8 mouse cellular contexts compared by ENCODE assay signal in the genomic region with DNA sequence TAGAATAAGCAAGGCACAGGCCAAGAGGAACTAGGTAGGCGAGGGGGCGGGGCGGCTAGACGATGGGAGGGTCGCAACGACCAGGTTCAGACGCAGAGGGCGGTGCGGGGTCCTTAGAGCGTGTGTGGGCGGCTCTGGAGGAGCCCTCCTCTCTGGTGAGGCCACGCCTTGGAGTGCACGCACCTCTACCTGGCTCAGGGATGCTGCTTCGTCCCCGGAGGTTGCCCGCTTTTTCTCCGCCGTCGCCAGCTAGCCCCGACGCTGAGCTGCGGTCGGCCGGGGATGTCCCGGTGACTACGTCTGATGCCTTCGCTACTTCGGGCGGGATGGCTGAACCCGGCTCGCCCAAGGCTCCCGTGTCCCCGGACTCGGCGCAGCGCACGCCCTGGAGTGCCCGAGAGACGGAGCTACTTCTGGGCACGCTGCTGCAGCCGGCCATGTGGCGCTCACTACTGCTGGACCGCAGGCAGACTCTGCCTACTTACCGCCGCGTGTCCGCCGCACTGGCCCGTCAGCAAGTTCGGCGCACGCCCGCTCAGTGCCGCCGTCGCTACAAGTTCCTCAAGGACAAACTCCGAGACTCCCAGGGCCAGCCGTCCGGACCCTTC. TPM values are rescaled to one million over a fixed set of nuclear protein-coding genes. Genes with fewer than 3 reads are reported as not detected.
DNase-seq lines count a peak whose midpoint lies in the region; ATAC-seq and TF ChIP-seq lines count a peak whose summit lies in the region.

A gene (plus strand): TSS at position 116 of the 608 bp plus-strand sequence.

- H3K36me3 ChIP-seq in ES-Bruce4 (ENCODE audit: control insufficient read depth, insufficient read depth, low read length, poor library complexity, severe bottlenecking), result peaks cover 14% of the 10 kb centered on the region
- H3K36me3 ChIP-seq in embryonic facial prominence, embryonic 15.5 days, result no peaks in the 10 kb centered on the region
- no peaks in the 10 kb centered on the region for H3K36me3 ChIP-seq in hindbrain, embryonic 16.5 days (ENCODE audit: control insufficient read depth, insufficient read depth, low read length)
- H3K36me3 ChIP-seq in liver, embryonic 15.5 days (replicated peaks), result no peaks in the 10 kb centered on the region
- no peaks in the 10 kb centered on the region for H3K36me3 ChIP-seq in neural tube, embryonic 13.5 days

- no peaks in the 10 kb centered on the region for H3K27me3 ChIP-seq in ES-Bruce4 (ENCODE audit: control insufficient read depth, insufficient read depth, low read length, poor library complexity, severe bottlenecking)
- H3K27me3 ChIP-seq in embryonic facial prominence, embryonic 15.5 days, result peaks cover 62% of the 10 kb centered on the region
- H3K27me3 ChIP-seq in hindbrain, embryonic 16.5 days (replicated peaks; ENCODE audit: control insufficient read depth, insufficient read depth, low read length), result peaks cover 47% of the 10 kb centered on the region
- peaks cover 83% of the 10 kb centered on the region for H3K27me3 ChIP-seq in liver, embryonic 15.5 days
- peaks cover 83% of the 10 kb centered on the region for H3K27me3 ChIP-seq in neural tube, embryonic 13.5 days

- H3K4me3 ChIP-seq in ES-Bruce4 (ENCODE audit: low read depth, low read length), result peak within 1 kb of the TSS; percentile 82
- peak within 1 kb of the TSS; percentile 36 for H3K4me3 ChIP-seq in embryonic facial prominence, embryonic 15.5 days (replicated peaks)
- peak within 1 kb of the TSS; percentile 33 for H3K4me3 ChIP-seq in hindbrain, embryonic 16.5 days (ENCODE audit: low read length)
- H3K4me3 ChIP-seq in liver, embryonic 15.5 days (replicated peaks), result peak within 1 kb of the TSS; percentile 15; the same call in 1 of the 2 replicates
- peak within 1 kb of the TSS; percentile 30 for H3K4me3 ChIP-seq in neural tube, embryonic 13.5 days

- peak; percentile 36; the same call in 1 of the 2 replicates for ATAC-seq in embryonic facial prominence, embryonic 15.5 days (ENCODE audit: insufficient number of reproducible peaks, low FRiP score, low TSS enrichment, low read depth)
- ATAC-seq in hindbrain, embryonic 16.5 days, result peak; percentile 56
- no peak for ATAC-seq in liver, embryonic 15.5 days (ENCODE audit: insufficient read depth)
- ATAC-seq in neural tube, embryonic 13.5 days (ENCODE audit: low read depth), result 0 out of 2 replicates have a peak, but pooled peaks have one; percentile 27

- H3K9ac ChIP-seq in ES-Bruce4 (ENCODE audit: low read depth, poor library complexity, severe bottlenecking), result peak within 1 kb of the TSS; percentile 87
- no peak within 1 kb of the TSS for H3K9ac ChIP-seq in embryonic facial prominence, embryonic 15.5 days
- H3K9ac ChIP-seq in hindbrain, embryonic 16.5 days (ENCODE audit: low read depth, low read length), result 0 out of 2 replicates have a peak within 1 kb of the TSS, but pooled peaks have one; percentile 25
- H3K9ac ChIP-seq in liver, embryonic 15.5 days, result no peak within 1 kb of the TSS
- no peak within 1 kb of the TSS for H3K9ac ChIP-seq in neural tube, embryonic 13.5 days

- no peak for TF ChIP-seq CTCF in ES-Bruce4 (IDR thresholded peaks at IDR 0.05; ENCODE audit: low read depth, low read length)

- H3K27ac ChIP-seq in ES-Bruce4 (ENCODE audit: insufficient read depth, low read length), result peak within 1 kb of the TSS; percentile 90
- no peak within 1 kb of the TSS for H3K27ac ChIP-seq in embryonic facial prominence, embryonic 15.5 days (replicated peaks)
- H3K27ac ChIP-seq in hindbrain, embryonic 16.5 days (ENCODE audit: low read depth, low read length), result no peak within 1 kb of the TSS
- H3K27ac ChIP-seq in liver, embryonic 15.5 days (replicated peaks), result no peak within 1 kb of the TSS
- H3K27ac ChIP-seq in neural tube, embryonic 13.5 days (replicated peaks), result no peak within 1 kb of the TSS

- peak; percentile 62; the same call in 1 of the 2 replicates for TF ChIP-seq EP300 in ES-Bruce4 (IDR thresholded peaks at IDR 0.05; ENCODE audit: insufficient read depth, low read depth, low read length)

- peak; percentile 30 to 36 for DNase-seq in cerebellum, postnatal 14 days
- no peak for DNase-seq in cerebellum, adult 11 months
- no peak for DNase-seq in layer of hippocampus, adult 11-12 months (ENCODE audit: low spot score)

- TF ChIP-seq POLR2A in ES-Bruce4 (IDR thresholded peaks at IDR 0.05; ENCODE audit: insufficient read depth, low read length), result peak; percentile 97

- WGBS in embryonic facial prominence, embryonic 15.5 days, result under 1% methylated on average over 59 of the region's 59 CpGs
- under 1% methylated on average over 58 of the region's 59 CpGs for WGBS in hindbrain, embryonic 16.5 days
- 2% methylated on average over 59 of the region's 59 CpGs for WGBS in liver, embryonic 15.5 days (ENCODE audit: insufficient replicate concordance)
- under 1% methylated on average over 59 of the region's 59 CpGs for WGBS in neural tube, embryonic 13.5 days

- H3K9me3 ChIP-seq in ES-Bruce4 (replicated peaks; ENCODE audit: control insufficient read depth, insufficient read depth, low read length, poor library complexity, severe bottlenecking), result no peaks in the 10 kb centered on the region
- no peaks in the 10 kb centered on the region for H3K9me3 ChIP-seq in embryonic facial prominence, embryonic 15.5 days (replicated peaks)
- no peaks in the 10 kb centered on the region for H3K9me3 ChIP-seq in hindbrain, embryonic 16.5 days (ENCODE audit: control insufficient read depth, low read length)
- no peaks in the 10 kb centered on the region for H3K9me3 ChIP-seq in liver, embryonic 15.5 days (replicated peaks)
- no peaks in the 10 kb centered on the region for H3K9me3 ChIP-seq in neural tube, embryonic 13.5 days

- H3K4me1 ChIP-seq in ES-Bruce4 (ENCODE audit: control insufficient read depth, insufficient read depth, low read length), result peaks cover 6% of the 10 kb centered on the region
- H3K4me1 ChIP-seq in embryonic facial prominence, embryonic 15.5 days, result peaks cover 13% of the 10 kb centered on the region
- H3K4me1 ChIP-seq in hindbrain, embryonic 16.5 days (ENCODE audit: control insufficient read depth, insufficient read depth, low read depth, low read length), result peaks cover 8% of the 10 kb centered on the region
- no peaks in the 10 kb centered on the region; the same call in 1 of the 2 replicates for H3K4me1 ChIP-seq in liver, embryonic 15.5 days (replicated peaks)
- peaks cover 14% of the 10 kb centered on the region for H3K4me1 ChIP-seq in neural tube, embryonic 13.5 days (replicated peaks)

- peak within 1 kb of the TSS; percentile 58 for H3K4me2 ChIP-seq in embryonic facial prominence, embryonic 15.5 days (replicated peaks)
- H3K4me2 ChIP-seq in hindbrain, embryonic 16.5 days (ENCODE audit: low read length), result peak within 1 kb of the TSS; percentile 55
- peak within 1 kb of the TSS; percentile 35 for H3K4me2 ChIP-seq in liver, embryonic 15.5 days
- H3K4me2 ChIP-seq in neural tube, embryonic 13.5 days, result peak within 1 kb of the TSS; percentile 54

RNA-seq across cellular contexts. Expression of the gene that starts here (rescaled TPM):
- 244 and 276 TPM in 2 replicates for polyA plus RNA-seq in ES-Bruce4 (2011; ENCODE audit: insufficient read depth, insufficient read length, low read depth, missing spikeins)
- 0.17 TPM in 1 of 2 replicates, not detected in the other for polyA plus RNA-seq in embryonic facial prominence, embryonic 15.5 days (2015; fragmentation: Nextera tagmentation; extraction: Ambion mirVana)
- not detected in 2 replicates for polyA plus RNA-seq in hindbrain, embryonic 16.5 days (2015; fragmentation: Nextera tagmentation; extraction: Ambion mirVana)
- polyA plus RNA-seq in liver, embryonic 15.5 days (2015; fragmentation: Nextera tagmentation; extraction: Ambion mirVana), result not detected in 2 replicates
- not detected in 2 replicates for polyA plus RNA-seq in neural tube, embryonic 13.5 days (2015; fragmentation: Nextera tagmentation; extraction: Ambion mirVana)

Comparison
In these comparisons a context has a peak if more than half of its experiments do, and no peak if none do; other contexts are left out.
1. RNA of the gene that starts here (polyA plus RNA-seq): 244 to 276 TPM in ES-Bruce4; 0.17 TPM in embryonic facial prominence, embryonic 15.5 days, not detected in hindbrain, embryonic 16.5 days, not detected in liver, embryonic 15.5 days and not detected in neural tube, embryonic 13.5 days; every median in the first group is over 100 times any median in the second.
2. DNase-seq: peak in cerebellum, postnatal 14 days (2 of 2); none in cerebellum, adult 11 months (single experiment) and layer of hippocampus, adult 11-12 months (single experiment).
3. Peak in ATAC-seq, H3K4me3 ChIP-seq and H3K4me2 ChIP-seq in embryonic facial prominence, embryonic 15.5 days; RNA of the gene not detected or under 1 TPM.
4. Peak in ATAC-seq, H3K4me3 ChIP-seq, H3K9ac ChIP-seq and H3K4me2 ChIP-seq in hindbrain, embryonic 16.5 days; RNA of the gene not detected or under 1 TPM.
5. Peak in ATAC-seq, H3K4me3 ChIP-seq and H3K4me2 ChIP-seq in neural tube, embryonic 13.5 days; RNA of the gene not detected or under 1 TPM.
6. H3K4me3 ChIP-seq: peak in every context shown above with its lines; median percentile 82 in ES-Bruce4; 36 in embryonic facial prominence, embryonic 15.5 days; 33 in hindbrain, embryonic 16.5 days; 30 in neural tube, embryonic 13.5 days; 15 in liver, embryonic 15.5 days.
7. Peak in every context shown above with its lines, with median percentiles within 50 percentile points of each other: H3K4me2 ChIP-seq.